Mouse (Mus musculus): ENCODE measurements at regions not wholly inside any gene's neighbourhood (a gene's known extent, or its start where the extent isn't known, plus 50 kb on each side); places are given as distances from the start of the nearest gene placed in this dataset.

DNA sequence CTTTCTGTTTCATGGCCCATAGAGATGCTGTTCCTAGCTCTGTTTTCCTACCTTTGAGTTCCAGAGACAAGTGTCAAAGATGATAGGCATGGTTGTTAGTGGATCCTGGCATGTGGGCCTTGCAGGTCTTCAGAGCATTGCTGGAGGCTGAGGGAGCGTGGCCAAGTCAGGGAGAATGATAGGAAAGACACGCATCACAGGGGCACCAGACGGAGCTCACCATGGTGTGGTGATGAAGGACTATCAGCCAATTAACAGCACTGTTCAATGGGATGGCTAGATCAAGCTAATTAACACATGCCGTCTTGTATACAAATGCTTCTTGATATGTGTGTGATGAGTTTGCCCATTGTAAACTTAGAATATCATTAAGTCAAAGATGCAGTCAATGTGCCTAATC lies 344.1 kb downstream of the En1 start:
- DNase-seq (ENCODE audit: low spot score): no peak
- Histone ChIP-seq H3K4me3 (no peak overlapping the region), H3K9me3 (no peaks in the 10 kb centered on the region), H3K36me3 (no peaks in the 10 kb centered on the region), H3K27me3 (ENCODE audit: insufficient read depth, poor library complexity, severe bottlenecking) (no peaks in the 10 kb centered on the region), H3K4me1 (replicated peaks) (no peaks in the 10 kb centered on the region), H3K27ac (no peak overlapping the region)
- WGBS: 88% methylated on average over 4 of the region's 4 CpGs

DNA sequence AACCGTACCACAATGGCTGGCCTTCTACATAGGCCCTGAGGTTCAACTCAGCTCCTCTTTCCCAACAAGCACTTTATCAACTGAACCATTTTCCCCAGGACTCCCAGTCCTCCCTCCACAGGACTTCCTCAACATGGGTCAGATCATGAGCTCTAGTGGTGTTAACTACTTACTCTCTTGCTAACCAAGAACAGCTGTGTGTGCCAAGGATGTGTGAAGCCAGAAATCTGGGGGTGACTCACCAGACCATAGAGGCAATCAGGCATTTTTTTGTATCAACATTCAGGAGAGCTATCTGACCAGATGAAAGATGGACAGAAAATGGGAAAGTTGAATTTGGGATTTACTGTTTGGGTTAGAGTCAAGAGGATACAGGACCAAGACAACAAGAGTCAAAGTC lies 359.0 kb downstream of the En1 start:
- Histone ChIP-seq H3K9me3 (no peaks in the 10 kb centered on the region), H3K4me1 (replicated peaks) (peaks cover 11% of the 10 kb centered on the region), H3K36me3 (no peaks in the 10 kb centered on the region), H3K27ac (no peak overlapping the region), H3K4me3 (no peak overlapping the region), H3K27me3 (ENCODE audit: insufficient read depth, poor library complexity, severe bottlenecking) (peaks cover 27% of the 10 kb centered on the region)
- 69% methylated on average over 1 of the region's 1 CpGs for WGBS
- DNase-seq (ENCODE audit: low spot score): no peak

DNA sequence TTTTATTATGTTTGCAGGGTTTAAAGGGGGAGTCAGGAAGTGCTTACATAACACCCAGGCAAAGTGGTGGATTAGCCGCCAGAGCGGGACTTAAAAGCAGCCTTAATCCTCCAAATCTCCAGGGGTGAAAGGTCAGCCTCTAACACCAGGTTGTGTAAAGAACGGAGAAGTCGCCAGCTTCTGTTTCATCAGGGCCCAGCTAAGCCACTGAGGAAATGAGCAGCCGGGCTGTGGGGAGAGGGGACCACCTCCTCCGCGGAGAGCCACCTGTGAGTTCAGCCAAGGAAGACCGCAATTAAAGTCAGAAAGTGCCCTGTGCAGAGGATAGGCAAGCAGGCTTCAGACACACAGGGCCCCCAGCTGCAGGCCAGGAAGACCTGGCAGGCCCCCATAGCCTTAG lies 359.8 kb downstream of the En1 start:
- Histone ChIP-seq H3K4me1 (replicated peaks) (peaks cover 11% of the 10 kb centered on the region), H3K9me3 (no peaks in the 10 kb centered on the region), H3K27ac (no peak overlapping the region), H3K36me3 (no peaks in the 10 kb centered on the region), H3K27me3 (ENCODE audit: insufficient read depth, poor library complexity, severe bottlenecking) (peaks cover 31% of the 10 kb centered on the region), H3K4me3 (no peak overlapping the region)
- peak; percentile 10 for DNase-seq (ENCODE audit: low spot score)
- WGBS: 13% methylated on average over 8 of the region's 8 CpGs

DNA sequence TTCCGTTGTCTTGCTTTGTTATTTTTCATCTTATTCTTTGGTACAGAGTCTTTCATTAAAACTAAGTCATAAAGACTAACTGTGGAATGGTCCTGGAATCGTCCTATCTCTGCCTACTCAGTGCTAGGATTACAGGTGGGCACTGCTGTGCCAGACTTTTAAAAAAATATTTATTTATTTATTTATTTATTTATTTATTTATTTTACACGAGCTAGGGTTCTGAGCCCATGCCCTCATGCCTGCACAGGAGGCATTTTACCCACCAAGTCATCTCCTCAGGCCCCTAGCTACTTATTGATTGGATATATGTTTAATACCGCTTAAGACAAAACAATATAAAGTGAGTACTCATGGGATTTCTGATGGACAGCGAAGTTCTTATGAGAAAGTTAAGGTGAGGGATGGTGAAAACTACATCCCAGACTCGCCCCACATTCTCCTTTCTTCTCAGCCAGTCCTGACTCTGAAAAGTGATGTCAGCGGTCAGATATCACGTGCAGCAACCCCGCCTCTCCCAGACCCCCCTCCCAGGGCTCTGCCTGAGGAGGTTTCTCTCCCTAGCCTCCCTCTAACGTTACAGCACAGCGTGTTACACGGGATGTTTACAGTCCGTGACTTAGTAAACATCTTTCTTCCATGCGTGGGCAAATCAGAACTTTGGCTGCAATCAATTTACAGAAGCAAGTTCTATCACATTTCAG lies 361.4 kb downstream of the En1 start:
- H3K27ac ChIP-seq: no peak overlapping the region
- no peaks in the 10 kb centered on the region for H3K9me3 ChIP-seq
- peak overlapping the region; percentile 40 for H3K4me3 ChIP-seq
- H3K4me1 ChIP-seq (replicated peaks): peaks cover 11% of the 10 kb centered on the region
- H3K27me3 ChIP-seq (ENCODE audit: insufficient read depth, poor library complexity, severe bottlenecking): peaks cover 31% of the 10 kb centered on the region
- WGBS: 34% methylated on average over 14 of the region's 14 CpGs
- no peaks in the 10 kb centered on the region for H3K36me3 ChIP-seq
- peak; percentile 46 for DNase-seq (ENCODE audit: low spot score)

DNA sequence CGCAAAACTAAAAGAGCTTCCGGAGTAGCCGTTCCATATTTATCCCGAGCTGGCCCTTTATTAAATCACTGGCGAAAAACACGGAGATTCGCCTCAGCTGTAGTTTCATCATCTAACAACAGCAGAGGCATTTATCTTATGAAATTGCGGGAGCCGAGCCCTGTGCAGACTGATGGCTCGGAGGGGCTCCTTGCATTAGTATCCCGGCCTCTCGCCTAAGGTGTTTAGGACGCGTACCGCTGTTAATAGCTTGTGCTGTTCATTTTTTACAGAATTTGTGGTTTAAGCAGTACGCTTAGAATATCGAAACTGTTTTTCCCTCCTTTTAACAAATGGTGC lies 361.9 kb downstream of the En1 start:
- DNase-seq (ENCODE audit: low spot score): no peak
- H3K4me3 ChIP-seq: peak overlapping the region; percentile 40

DNA sequence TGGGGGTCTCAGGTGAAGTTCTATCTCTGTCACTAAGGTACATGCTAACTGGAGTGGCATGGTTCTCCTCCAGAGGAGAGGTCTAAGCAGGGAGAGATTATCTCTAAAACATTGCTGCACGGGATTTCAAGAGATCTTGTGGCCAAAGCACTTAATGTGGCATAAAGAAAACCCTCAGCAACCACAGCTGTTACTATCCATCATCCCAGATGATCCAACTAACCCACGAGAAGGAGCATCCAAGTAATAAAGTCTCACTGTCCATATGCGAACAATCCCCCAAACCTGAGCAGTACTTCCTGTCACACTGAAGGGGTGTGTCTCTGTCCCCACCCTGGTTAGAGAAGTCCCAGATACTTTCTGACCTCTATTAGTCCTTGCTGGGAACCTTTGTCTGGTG lies 363.9 kb downstream of the En1 start:
- DNase-seq (ENCODE audit: low spot score): no peak
- H3K27ac ChIP-seq: no peak overlapping the region
- H3K27me3 ChIP-seq (ENCODE audit: insufficient read depth, poor library complexity, severe bottlenecking): peaks cover 26% of the 10 kb centered on the region
- H3K4me3 ChIP-seq: no peak overlapping the region
- WGBS: 88% methylated on average over 3 of the region's 3 CpGs
- no peaks in the 10 kb centered on the region for H3K9me3 ChIP-seq
- no peaks in the 10 kb centered on the region for H3K36me3 ChIP-seq
- peaks cover 11% of the 10 kb centered on the region for H3K4me1 ChIP-seq (replicated peaks)

More for the DNA sequence above, 361.9 kb downstream of the En1 start:
- H3K4me1 ChIP-seq (replicated peaks): peaks cover 11% of the 10 kb centered on the region
- H3K36me3 ChIP-seq: no peaks in the 10 kb centered on the region
- no peak overlapping the region for H3K27ac ChIP-seq
- peaks cover 31% of the 10 kb centered on the region for H3K27me3 ChIP-seq (ENCODE audit: insufficient read depth, poor library complexity, severe bottlenecking)
- WGBS: 60% methylated on average over 17 of the region's 17 CpGs
- no peaks in the 10 kb centered on the region for H3K9me3 ChIP-seq

DNA sequence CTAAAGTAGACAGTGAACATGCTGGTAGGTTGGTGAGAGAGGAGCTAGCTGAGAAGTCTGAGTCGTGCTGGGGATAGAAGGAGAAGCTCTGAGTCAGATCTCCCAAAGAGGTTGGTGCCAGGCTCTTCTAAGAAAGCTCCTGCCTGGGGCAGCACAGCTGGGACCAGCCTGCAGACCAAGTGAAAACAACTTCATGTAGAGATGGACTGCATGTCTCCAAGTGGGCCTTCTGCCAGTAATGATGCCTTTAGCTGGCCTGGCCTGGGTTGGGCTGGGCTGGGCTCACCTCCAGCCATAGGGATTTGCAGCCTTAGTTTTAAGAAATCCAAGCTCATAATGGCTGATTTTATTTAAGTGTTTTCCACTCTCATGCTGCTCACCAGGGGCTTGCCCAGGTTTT lies 357.7 kb downstream of the Insig2 start:
- no peaks in the 10 kb centered on the region for H3K36me3 ChIP-seq
- 87% methylated on average over 1 of the region's 1 CpGs for WGBS
- peaks cover 6% of the 10 kb centered on the region; the same call in 1 of the 2 replicates for H3K4me1 ChIP-seq (replicated peaks)
- H3K27ac ChIP-seq: no peak overlapping the region
- no peaks in the 10 kb centered on the region for H3K9me3 ChIP-seq
- no peak for DNase-seq (ENCODE audit: low spot score)
- no peaks in the 10 kb centered on the region; the same call in 1 of the 2 replicates for H3K27me3 ChIP-seq (ENCODE audit: insufficient read depth, poor library complexity, severe bottlenecking)
- no peak overlapping the region for H3K4me3 ChIP-seq

DNA sequence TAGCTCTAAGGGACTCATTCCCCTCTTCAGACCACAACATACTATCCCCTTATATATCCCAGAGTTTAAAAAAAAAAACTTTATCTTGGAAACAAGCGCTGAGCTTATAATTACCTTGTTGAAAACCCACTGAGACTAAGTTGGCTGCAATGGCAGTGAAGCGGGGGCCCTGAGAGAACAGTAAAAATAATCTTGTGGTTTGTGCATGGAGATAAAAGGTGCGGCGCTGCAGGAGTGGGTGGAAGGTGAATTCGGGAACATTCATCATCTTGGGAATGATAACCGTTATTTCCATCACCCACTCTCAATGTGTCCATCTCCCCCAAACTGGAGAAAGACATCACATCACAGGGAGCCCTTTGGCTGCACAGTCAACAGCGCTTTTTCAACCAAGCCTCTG lies 327.9 kb downstream of the Insig2 start:
- Histone ChIP-seq H3K4me3 (no peak overlapping the region), H3K27me3 (ENCODE audit: insufficient read depth, poor library complexity, severe bottlenecking) (no peaks in the 10 kb centered on the region), H3K9me3 (0 out of 2 replicates have a peak, but pooled peaks cover 3% of the 10 kb centered on the region), H3K27ac (no peak overlapping the region), H3K36me3 (no peaks in the 10 kb centered on the region), H3K4me1 (replicated peaks) (no peaks in the 10 kb centered on the region)
- no peak for DNase-seq (ENCODE audit: low spot score)
- WGBS: 94% methylated on average over 7 of the region's 7 CpGs

DNA sequence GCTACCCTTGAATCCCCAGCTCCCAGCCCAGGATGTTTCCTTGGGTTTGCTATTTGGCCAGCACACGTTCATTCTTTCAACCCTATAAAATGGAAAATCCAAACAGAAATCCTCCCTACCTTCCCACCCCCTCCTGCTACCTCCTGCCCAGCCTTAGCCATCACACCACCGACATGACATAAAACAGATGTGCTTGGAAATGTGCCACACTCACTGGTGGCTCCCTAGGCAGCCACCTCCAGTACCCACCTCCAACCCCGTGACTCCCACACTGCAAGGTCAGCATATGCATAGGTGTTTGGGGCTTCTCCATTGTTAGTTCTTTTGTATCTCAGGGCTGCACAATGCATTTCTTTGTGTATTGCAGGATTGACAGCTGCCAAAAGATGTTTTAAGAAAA lies 327.2 kb downstream of the Insig2 start:
- no peaks in the 10 kb centered on the region for H3K27me3 ChIP-seq (ENCODE audit: insufficient read depth, poor library complexity, severe bottlenecking)
- H3K4me1 ChIP-seq (replicated peaks): no peaks in the 10 kb centered on the region
- H3K9me3 ChIP-seq: 0 out of 2 replicates have a peak, but pooled peaks cover 3% of the 10 kb centered on the region
- 48% methylated on average over 3 of the region's 3 CpGs for WGBS
- no peak overlapping the region for H3K4me3 ChIP-seq
- no peak overlapping the region for H3K27ac ChIP-seq
- H3K36me3 ChIP-seq: no peaks in the 10 kb centered on the region
- no peak for DNase-seq (ENCODE audit: low spot score)

DNA sequence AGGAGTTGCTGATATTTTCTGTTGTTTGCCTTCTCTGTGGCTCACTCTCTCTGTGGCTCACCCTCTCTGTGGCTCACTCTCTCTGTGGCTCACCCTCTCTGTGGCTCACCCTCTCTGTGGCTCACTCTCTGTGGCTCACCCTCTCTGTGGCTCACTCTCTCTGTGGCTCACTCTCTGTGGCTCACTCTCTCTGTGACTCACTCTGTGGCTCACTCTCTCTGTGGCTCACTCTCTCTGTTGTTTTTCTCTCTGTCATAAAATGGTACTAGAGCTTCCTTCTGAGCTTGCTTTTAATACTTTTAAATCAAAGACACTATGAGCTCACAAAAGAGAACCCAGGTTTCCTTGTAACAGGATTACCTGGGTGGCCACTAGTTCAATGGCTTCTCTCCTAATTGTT lies 320.3 kb downstream of the Insig2 start:
- Histone ChIP-seq H3K4me3 (no peak overlapping the region), H3K4me1 (replicated peaks) (peaks cover 5% of the 10 kb centered on the region), H3K36me3 (no peaks in the 10 kb centered on the region), H3K27me3 (ENCODE audit: insufficient read depth, poor library complexity, severe bottlenecking) (no peaks in the 10 kb centered on the region), H3K9me3 (0 out of 2 replicates have a peak, but pooled peaks cover 3% of the 10 kb centered on the region), H3K27ac (no peak overlapping the region)
- no peak for DNase-seq (ENCODE audit: low spot score)

DNA sequence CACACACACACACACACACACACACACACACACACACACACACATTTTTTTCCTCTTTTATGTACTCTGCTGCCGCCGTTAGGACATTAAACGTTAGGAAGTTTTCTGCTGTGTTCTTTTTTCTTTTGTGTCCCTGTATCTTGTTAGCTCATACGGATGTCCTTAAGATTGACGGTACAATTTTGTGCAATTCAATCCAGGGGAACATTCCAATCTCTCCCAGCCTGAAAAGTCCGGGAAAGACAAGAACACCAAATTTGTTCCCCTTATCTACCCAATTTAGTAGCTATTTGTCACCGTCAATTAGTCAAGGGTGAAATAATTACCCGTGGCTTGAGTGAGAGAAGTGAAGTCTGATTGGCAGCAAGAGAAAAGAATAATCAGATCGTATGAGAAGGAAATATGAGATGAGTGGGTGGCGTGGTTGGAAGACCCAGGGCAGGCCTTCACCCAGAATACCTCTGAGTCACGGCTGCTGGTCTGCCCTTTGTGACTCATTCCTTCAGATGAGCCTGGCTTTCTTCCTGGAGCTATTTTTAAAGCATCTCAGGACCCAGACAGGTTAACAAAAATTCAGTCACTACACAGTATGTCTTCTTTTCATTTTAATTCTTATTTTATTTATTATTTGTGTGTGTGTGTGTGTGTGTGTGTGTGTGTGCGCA lies 318.4 kb downstream of the Insig2 start:
- no peaks in the 10 kb centered on the region for H3K36me3 ChIP-seq
- no peak overlapping the region for H3K4me3 ChIP-seq
- H3K27me3 ChIP-seq (ENCODE audit: insufficient read depth, poor library complexity, severe bottlenecking): no peaks in the 10 kb centered on the region
- 0 out of 2 replicates have a peak, but pooled peaks cover 3% of the 10 kb centered on the region for H3K9me3 ChIP-seq
- H3K27ac ChIP-seq: no peak overlapping the region
- DNase-seq (ENCODE audit: low spot score): no peak
- H3K4me1 ChIP-seq (replicated peaks): peaks cover 5% of the 10 kb centered on the region
- 54% methylated on average over 12 of the region's 12 CpGs for WGBS

DNA sequence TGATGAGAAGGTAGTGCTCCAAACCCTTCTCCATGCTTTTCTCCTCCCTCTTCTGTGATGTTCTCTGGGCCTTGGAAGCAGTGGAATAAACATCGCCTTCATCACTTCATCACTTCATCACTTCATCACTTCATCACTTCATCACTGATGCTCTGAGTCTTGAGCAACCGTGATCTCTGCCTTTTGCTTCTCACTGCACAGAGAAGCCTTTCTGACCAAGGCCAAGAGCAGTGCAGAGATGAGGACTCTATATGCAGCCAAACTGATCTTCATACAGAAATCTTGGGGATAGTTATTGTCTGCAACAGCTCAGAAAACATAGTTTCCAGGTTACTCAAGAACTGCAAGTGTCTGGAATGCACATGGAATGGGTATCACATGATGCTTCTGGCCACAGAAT lies 303.0 kb downstream of the Insig2 start:
- WGBS: 90% methylated on average over 2 of the region's 2 CpGs
- no peaks in the 10 kb centered on the region for H3K4me1 ChIP-seq (replicated peaks)
- DNase-seq (ENCODE audit: low spot score): no peak

DNA sequence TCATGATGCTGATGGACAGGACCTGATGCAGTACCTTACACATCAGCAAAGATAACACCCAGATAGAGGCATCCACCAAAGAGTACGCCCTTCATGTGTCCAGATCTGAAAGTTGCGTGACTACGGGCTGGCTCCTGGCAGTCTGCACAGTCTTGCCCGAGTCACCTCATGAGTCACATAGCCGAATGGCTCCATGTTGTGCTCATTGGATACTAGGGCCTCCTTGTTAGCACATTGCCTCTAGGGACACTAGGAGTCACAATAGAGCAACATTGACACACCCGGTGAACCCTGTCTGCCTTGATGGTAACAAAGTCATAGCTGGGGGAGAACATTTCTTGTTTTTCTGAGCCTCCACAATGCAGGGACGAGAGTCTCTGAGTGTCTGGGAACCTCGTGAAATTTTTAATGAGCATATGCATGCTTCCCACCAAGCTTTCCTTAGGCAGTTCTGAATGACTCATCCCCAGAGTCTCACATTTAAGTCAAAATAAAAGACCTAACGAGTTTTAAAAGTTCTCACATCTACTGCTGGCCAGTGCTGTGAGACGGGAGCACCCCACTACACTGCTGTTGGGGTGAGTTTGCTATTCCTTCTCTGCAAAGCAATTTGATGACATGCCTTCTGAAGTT lies 297.5 kb downstream of the Insig2 start:
- no peak for DNase-seq (ENCODE audit: low spot score)
- no peak overlapping the region for H3K27ac ChIP-seq
- no peaks in the 10 kb centered on the region for H3K4me1 ChIP-seq (replicated peaks)
- WGBS: 92% methylated on average over 10 of the region's 10 CpGs
- no peaks in the 10 kb centered on the region for H3K36me3 ChIP-seq
- H3K9me3 ChIP-seq: no peaks in the 10 kb centered on the region
- H3K4me3 ChIP-seq: no peak overlapping the region
- H3K27me3 ChIP-seq (ENCODE audit: insufficient read depth, poor library complexity, severe bottlenecking): no peaks in the 10 kb centered on the region

More for the DNA sequence above, 303.0 kb downstream of the Insig2 start:
- no peaks in the 10 kb centered on the region for H3K27me3 ChIP-seq (ENCODE audit: insufficient read depth, poor library complexity, severe bottlenecking)
- no peaks in the 10 kb centered on the region for H3K36me3 ChIP-seq
- no peak overlapping the region for H3K4me3 ChIP-seq
- H3K27ac ChIP-seq: no peak overlapping the region
- H3K9me3 ChIP-seq: no peaks in the 10 kb centered on the region

Data from hindbrain, embryonic 10.5 days (tissue).